Mouse (Mus musculus) MEL (cell line): ENCODE results near the gene Lpar5. TPM values are rescaled to one million over a fixed set of nuclear protein-coding genes. Genes with fewer than 3 reads are reported as not detected.

ENCODE experiments used
- DNase-seq: peaks from one replicate; pipeline ENCODE4 v3.0.0; 2011; ENCODE audit warnings: low read depth, low spot score
- H3K27ac ChIP-seq: 2 replicates; pipeline ENCODE4 v1.5.1; 2012; ENCODE audit warnings: low read depth, mild to moderate bottlenecking, control low read depth, low read length, moderate library complexity; ENCODE audit not compliant: control insufficient read depth
- H3K27me3 ChIP-seq, 2 experiments: fragments of 150-350 bp in 1 of 2; sonication (generic) in 1 of 2; 2 replicates each; pipeline ENCODE4 v1.6.1; 2012; ENCODE audit warnings: low read length in 2 of 2, mild to moderate bottlenecking in 2 of 2, improper control_type of control experiment in 1 of 2, moderate library complexity in 1 of 2; ENCODE audit not compliant: insufficient read depth in 2 of 2, control insufficient read depth in 1 of 2
- H3K36me3 ChIP-seq, 2 experiments: 2 replicates each; pipeline ENCODE4 v1.6.1; 2012 to 2014; ENCODE audit warnings: low read length in 2 of 2, improper control_type of control experiment in 1 of 2, inconsistent platforms in 1 of 2, mild to moderate bottlenecking in 1 of 2; ENCODE audit not compliant: insufficient read depth in 2 of 2, control insufficient read depth in 1 of 2
- H3K4me1 ChIP-seq, 2 experiments: fragments of 150-350 bp in 1 of 2; sonication (generic) in 1 of 2; 2 replicates each; pipeline ENCODE4 v1.6.1; 2012; ENCODE audit warnings: low read length in 2 of 2, improper control_type of control experiment in 1 of 2, mild to moderate bottlenecking in 1 of 2; ENCODE audit not compliant: insufficient read depth in 2 of 2, control insufficient read depth in 1 of 2
- H3K4me3 ChIP-seq, 2 experiments: fragments of 150-350 bp in 1 of 2; sonication (generic) in 1 of 2; 2 replicates each; pipeline ENCODE4 v1.5.1; 2012; ENCODE audit warnings: low read depth in 2 of 2, low read length in 2 of 2, mild to moderate bottlenecking in 2 of 2, moderate library complexity in 2 of 2, control low read depth in 1 of 2, improper control_type of control experiment in 1 of 2; ENCODE audit not compliant: control insufficient read depth in 1 of 2, insufficient read depth in 1 of 2
- H3K79me2 ChIP-seq: 2 replicates; pipeline ENCODE4 v1.6.1; 2012; ENCODE audit warnings: mild to moderate bottlenecking, low read length, moderate library complexity; ENCODE audit not compliant: control insufficient read depth, poor library complexity, insufficient read depth
- H3K9ac ChIP-seq: 2 replicates; pipeline ENCODE4 v1.6.1; 2012; ENCODE audit warnings: low read depth, mild to moderate bottlenecking, control low read depth, low read length, moderate library complexity; ENCODE audit not compliant: control insufficient read depth, poor library complexity, severe bottlenecking
- H3K9me3 ChIP-seq: fragments of 150-350 bp; sonication (generic); replicated peaks from 2 replicates; pipeline ENCODE4 v1.6.1; 2012; ENCODE audit warnings: mild to moderate bottlenecking, low read length, improper control_type of control experiment, moderate library complexity; ENCODE audit not compliant: insufficient read depth
- BHLHE40 ChIP-seq: IDR thresholded peaks from 2 replicates; pipeline ENCODE4 v1.6.1; 2012; ENCODE audit warnings: low read depth, mild to moderate bottlenecking, inconsistent platforms, low read length, improper control_type of control experiment, borderline replicate concordance
- CHD1 ChIP-seq: IDR thresholded peaks from 2 replicates; pipeline ENCODE4 v1.6.1; 2012; ENCODE audit warnings: low read depth, mild to moderate bottlenecking, inconsistent platforms, low read length, improper control_type of control experiment
- CHD2 ChIP-seq: IDR thresholded peaks from 2 replicates; pipeline ENCODE4 v1.6.1; 2011; ENCODE audit warnings: low read length, improper control_type of control experiment
- CTCF ChIP-seq, 3 experiments: IDR thresholded peaks in 2 of 3; conservative IDR thresholded peaks in 1 of 3; 2 replicates each; pipeline ENCODE4 v1.5.1; 2011 to 2012; ENCODE audit warnings: low read length in 3 of 3, low read depth in 2 of 3, mild to moderate bottlenecking in 2 of 3, improper control_type of control experiment in 1 of 3, inconsistent platforms in 1 of 3, mixed read lengths in 1 of 3, moderate library complexity in 1 of 3; ENCODE audit not compliant: control insufficient read depth in 1 of 3, insufficient read depth in 1 of 3, poor library complexity in 1 of 3, severe bottlenecking in 1 of 3
- E2F4 ChIP-seq: IDR thresholded peaks from 2 replicates; pipeline ENCODE4 v1.6.1; 2011; ENCODE audit warnings: low read depth, low read length, improper control_type of control experiment, borderline replicate concordance
- EP300 ChIP-seq, 2 experiments: IDR thresholded peaks; 2 replicates each; pipeline ENCODE4 v1.6.1; 2011; ENCODE audit warnings: improper control_type of control experiment in 2 of 2, low read length in 2 of 2, low read depth in 1 of 2, mild to moderate bottlenecking in 1 of 2
- ETS1 ChIP-seq: IDR thresholded peaks from 2 replicates; pipeline ENCODE4 v1.6.1; 2012; ENCODE audit warnings: low read depth, mild to moderate bottlenecking, inconsistent platforms, low read length, improper control_type of control experiment, moderate library complexity
- GABPA ChIP-seq: IDR thresholded peaks from 2 replicates; pipeline ENCODE4 v1.6.1; 2012; ENCODE audit warnings: low read depth, mild to moderate bottlenecking, inconsistent platforms, low read length, improper control_type of control experiment, moderate library complexity
- GATA1 ChIP-seq: IDR thresholded peaks from 2 replicates; pipeline ENCODE4 v1.6.1; 2011; ENCODE audit warnings: low read depth, low read length, improper control_type of control experiment
- HCFC1 ChIP-seq: IDR thresholded peaks from 2 replicates; pipeline ENCODE4 v1.6.1; 2012; ENCODE audit warnings: low read depth, mild to moderate bottlenecking, inconsistent platforms, low read length, improper control_type of control experiment, moderate library complexity
- JUND ChIP-seq: IDR thresholded peaks from 2 replicates; pipeline ENCODE4 v1.6.1; 2011; ENCODE audit warnings: low read depth, mild to moderate bottlenecking, improper control_type of control experiment, low read length
- KAT2A ChIP-seq: conservative IDR thresholded peaks from 2 replicates; pipeline ENCODE4 v1.6.1; 2012; ENCODE audit warnings: low read depth, low read length, improper control_type of control experiment, inconsistent platforms
- MAFK ChIP-seq: IDR thresholded peaks from 2 replicates; pipeline ENCODE4 v1.6.1; 2011; ENCODE audit warnings: low read depth, mild to moderate bottlenecking, low read length, improper control_type of control experiment, borderline replicate concordance
- MAX ChIP-seq: IDR thresholded peaks from 2 replicates; pipeline ENCODE4 v1.6.1; 2011; ENCODE audit warnings: low read length, improper control_type of control experiment
- MAZ ChIP-seq: IDR thresholded peaks from 2 replicates; pipeline ENCODE4 v1.6.1; 2012; ENCODE audit warnings: low read depth, mild to moderate bottlenecking, inconsistent platforms, low read length, improper control_type of control experiment
- MEF2A ChIP-seq: IDR thresholded peaks from 2 replicates; pipeline ENCODE4 v1.6.1; 2014; ENCODE audit warnings: low read depth, mild to moderate bottlenecking, inconsistent platforms, low read length, improper control_type of control experiment; ENCODE audit not compliant: poor library complexity, insufficient replicate concordance, severe bottlenecking; ENCODE audit errors: extremely low read depth
- MXI1 ChIP-seq: IDR thresholded peaks from 2 replicates; pipeline ENCODE4 v1.6.1; 2011; ENCODE audit warnings: mild to moderate bottlenecking, low read depth, low read length, improper control_type of control experiment
- MYB ChIP-seq: IDR thresholded peaks from 2 replicates; pipeline ENCODE4 v1.6.1; 2011; ENCODE audit warnings: mild to moderate bottlenecking, low read depth, low read length, improper control_type of control experiment
- NELFE ChIP-seq: IDR thresholded peaks from 2 replicates; pipeline ENCODE4 v1.6.1; 2011; ENCODE audit warnings: low read depth, low read length, improper control_type of control experiment
- POLR2A ChIP-seq, 2 experiments: IDR thresholded peaks; 2 replicates each; pipeline ENCODE4 v1.6.1; 2011 to 2012; ENCODE audit warnings: low read length in 2 of 2, mild to moderate bottlenecking in 2 of 2, control low read depth in 1 of 2, improper control_type of control experiment in 1 of 2, low read depth in 1 of 2, moderate library complexity in 1 of 2; ENCODE audit not compliant: control insufficient read depth in 1 of 2, insufficient read depth in 1 of 2, poor library complexity in 1 of 2
- POLR2AphosphoS2 ChIP-seq: IDR thresholded peaks from 2 replicates; pipeline ENCODE4 v1.6.1; 2011; ENCODE audit warnings: low read length, improper control_type of control experiment
- POLR2AphosphoS5 ChIP-seq: IDR thresholded peaks from 2 replicates; pipeline ENCODE4 v1.6.1; 2012; ENCODE audit warnings: low read depth, borderline replicate concordance, mild to moderate bottlenecking, inconsistent platforms, low read length, moderate library complexity, mixed read lengths
- RAD21 ChIP-seq: IDR thresholded peaks from 2 replicates; pipeline ENCODE4 v1.6.1; 2011; ENCODE audit warnings: mild to moderate bottlenecking, low read depth, low read length, improper control_type of control experiment
- RCOR1 ChIP-seq: IDR thresholded peaks from 2 replicates; pipeline ENCODE4 v1.6.1; 2012; ENCODE audit warnings: low read depth, mild to moderate bottlenecking, inconsistent platforms, low read length, improper control_type of control experiment
- SIN3A ChIP-seq: IDR thresholded peaks from 2 replicates; pipeline ENCODE4 v1.6.1; 2012; ENCODE audit warnings: low read length, improper control_type of control experiment, inconsistent platforms
- SMC3 ChIP-seq: IDR thresholded peaks from 2 replicates; pipeline ENCODE4 v1.6.1; 2011; ENCODE audit warnings: low read depth, low read length, improper control_type of control experiment
- TAL1 ChIP-seq: IDR thresholded peaks from 2 replicates; pipeline ENCODE4 v1.6.1; 2012; ENCODE audit warnings: mild to moderate bottlenecking, inconsistent platforms, low read length, moderate library complexity, mixed read lengths
- TBP ChIP-seq: IDR thresholded peaks from 2 replicates; pipeline ENCODE4 v1.8.0; 2011; ENCODE audit warnings: low read depth, low read length, improper control_type of control experiment
- TCF12 ChIP-seq: IDR thresholded peaks from 2 replicates; pipeline ENCODE4 v1.6.1; 2014; ENCODE audit warnings: low read depth, mild to moderate bottlenecking, inconsistent platforms, low read length, improper control_type of control experiment, moderate library complexity
- UBTF ChIP-seq: IDR thresholded peaks from 2 replicates; pipeline ENCODE4 v1.6.1; 2012; ENCODE audit warnings: low read depth, mild to moderate bottlenecking, inconsistent platforms, low read length, improper control_type of control experiment, moderate library complexity, borderline replicate concordance; ENCODE audit not compliant: insufficient read depth
- USF1 ChIP-seq: IDR thresholded peaks from 2 replicates; pipeline ENCODE4 v1.6.1; 2014; ENCODE audit warnings: low read depth, mild to moderate bottlenecking, inconsistent platforms, low read length, improper control_type of control experiment, moderate library complexity
- USF2 ChIP-seq, 2 experiments: IDR thresholded peaks; 2 replicates each; pipeline ENCODE4 v1.6.1; 2011 to 2012; ENCODE audit warnings: improper control_type of control experiment in 2 of 2, low read length in 2 of 2, borderline replicate concordance in 1 of 2, inconsistent platforms in 1 of 2, low read depth in 1 of 2, mild to moderate bottlenecking in 1 of 2; ENCODE audit not compliant: insufficient read depth in 1 of 2
- ZC3H11A ChIP-seq: IDR thresholded peaks from 2 replicates; pipeline ENCODE4 v1.6.1; 2012; ENCODE audit warnings: low read depth, mild to moderate bottlenecking, inconsistent platforms, low read length, improper control_type of control experiment
- ZKSCAN1 ChIP-seq: IDR thresholded peaks from 2 replicates; pipeline ENCODE4 v1.6.1; 2012; ENCODE audit warnings: low read depth, mild to moderate bottlenecking, inconsistent platforms, low read length, improper control_type of control experiment, moderate library complexity
- ZMIZ1 ChIP-seq: IDR thresholded peaks from 2 replicates; pipeline ENCODE4 v1.6.1; 2012; ENCODE audit warnings: low read depth, mild to moderate bottlenecking, inconsistent platforms, low read length, improper control_type of control experiment, moderate library complexity
- ZNF384 ChIP-seq: IDR thresholded peaks from 2 replicates; pipeline ENCODE4 v1.6.1; 2012; ENCODE audit warnings: low read depth, mild to moderate bottlenecking, inconsistent platforms, low read length, improper control_type of control experiment
- polyA plus RNA-seq, 2 experiments: library from polyadenylated mRNA; stranded (reverse) in 1 of 2; unstranded in 1 of 2; fragments of >175 nt in 1 of 2; fragments of >200 nt in 1 of 2; gene quantifications; 2 replicates each; pipeline versions ENCODE4 v1.2.1 to v1.2.4; 2012; ENCODE audit warnings: low replicate concordance in 2 of 2, low read depth in 1 of 2; ENCODE audit not compliant: insufficient read length in 2 of 2, insufficient read depth in 1 of 2, missing spikeins in 1 of 2
- total RNA-seq: library from RNA; depleted of rRNA; stranded (reverse); fragments of 300-350 nt; gene quantifications from 2 replicates; pipeline ENCODE4 v1.2.3, GENCODE M21; 2012

The Lpar5 gene
- total and polyA plus RNA-seq, 3 experiments, result 2.8 to 16.2 TPM; not detected in 1

DNA sequence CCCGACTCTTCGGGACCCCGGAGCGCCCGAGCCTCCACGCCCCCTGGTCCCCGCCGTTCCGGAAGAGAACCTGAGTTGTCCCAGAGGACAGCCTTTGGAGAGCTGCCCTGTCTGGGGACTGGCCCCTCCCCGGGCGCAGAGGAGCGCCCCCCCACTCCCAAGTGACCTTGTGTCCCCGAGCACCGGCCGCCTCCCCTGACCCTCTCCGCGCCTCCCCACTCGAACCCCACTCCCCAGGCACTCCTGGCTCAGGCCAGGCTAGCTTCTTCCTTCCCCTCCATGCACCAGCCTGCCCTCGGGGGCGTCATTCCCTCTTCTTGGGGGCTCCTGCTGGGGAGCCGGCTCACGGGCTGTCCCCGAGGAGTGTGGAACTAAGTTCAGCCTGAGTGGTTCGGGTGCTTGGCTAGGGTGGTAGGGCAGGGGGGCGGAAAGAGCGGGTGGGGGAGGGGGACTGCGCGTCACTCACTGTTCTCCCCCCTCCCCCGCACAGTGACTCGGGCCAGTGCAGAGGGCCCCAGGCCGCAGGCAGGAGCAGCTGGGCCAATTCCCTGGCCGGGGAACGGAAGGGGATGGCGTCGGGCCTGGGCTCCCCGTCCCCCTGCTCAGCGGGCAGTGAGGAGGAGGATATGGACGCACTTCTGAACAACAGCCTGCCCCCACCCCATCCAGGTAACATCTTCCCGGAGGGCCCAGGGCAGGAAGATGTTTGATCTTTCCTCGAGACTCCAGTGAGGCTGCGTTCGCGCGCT lies 29.1 kb downstream of the Lpar5 start:
- Histone ChIP-seq H3K36me3 (peaks cover 15 to 24% of the 10 kb centered on the region in 2 experiments), H3K27me3 (no peaks in the 10 kb centered on the region), H3K4me1 (peaks cover 9 to 27% of the 10 kb centered on the region in 2 experiments), H3K9ac (peak overlapping the region; percentile 98), H3K79me2 (peaks cover 37% of the 10 kb centered on the region), H3K27ac (peak overlapping the region; percentile 59), H3K4me3 (peak overlapping the region; percentile 84 to 90), H3K9me3 (no peaks in the 10 kb centered on the region)
- peak; percentile 54 for DNase-seq
- no peak for TF ChIP-seq BHLHE40
- TF ChIP-seq EP300 (IDR thresholded peaks at IDR 0.05; ENCODE audit: low read depth in 1 of 2, low read length in 2 of 2), result no peak
- no peak for TF ChIP-seq MAFK
- peak; percentile 12; the same call in 1 of the 2 replicates for TF ChIP-seq MAZ
- TF ChIP-seq POLR2AphosphoS5, result no peak
- TF ChIP-seq RCOR1, result no peak
- no peak for TF ChIP-seq USF2 (IDR thresholded peaks at IDR 0.05; ENCODE audit: borderline replicate concordance in 1 of 2, insufficient read depth in 1 of 2, low read depth in 1 of 2, low read length in 2 of 2)
- no peak for TF ChIP-seq MAX
- no peak for TF ChIP-seq POLR2AphosphoS2
- no peak for TF ChIP-seq NELFE
- no peak for TF ChIP-seq MEF2A
- 0 out of 2 replicates have a peak, but pooled peaks have one; percentile 17 for TF ChIP-seq HCFC1
- TF ChIP-seq ZNF384, result no peak
- 0 out of 2 replicates have a peak, but pooled peaks have one; percentile 21 for TF ChIP-seq CHD1
- TF ChIP-seq TCF12, result no peak
- no peak for TF ChIP-seq GATA1
- TF ChIP-seq POLR2A (IDR thresholded peaks at IDR 0.05; ENCODE audit: control insufficient read depth in 1 of 2, insufficient read depth in 1 of 2, low read depth in 1 of 2, low read length in 2 of 2, poor library complexity in 1 of 2), result peak; percentile 26 to 29; a peak in 1 of 4 replicates
- peak; percentile 25; the same call in 1 of the 2 replicates for TF ChIP-seq ETS1
- TF ChIP-seq ZKSCAN1, result no peak
- TF ChIP-seq UBTF, result no peak; the same call in 1 of the 2 replicates
- no peak for TF ChIP-seq KAT2A
- no peak for TF ChIP-seq MYB
- TF ChIP-seq ZMIZ1, result no peak
- TF ChIP-seq ZC3H11A, result no peak
- TF ChIP-seq SMC3, result no peak
- TF ChIP-seq RAD21, result no peak
- TF ChIP-seq TBP, result no peak
- no peak for TF ChIP-seq CHD2
- no peak for TF ChIP-seq USF1
- TF ChIP-seq CTCF (IDR thresholded peaks at IDR 0.05 in 2 of 3, conservative IDR thresholded peaks at IDR 0.05 in 1 of 3; ENCODE audit: control insufficient read depth in 1 of 3, insufficient read depth in 1 of 3, low read depth in 2 of 3, low read length in 3 of 3, poor library complexity in 1 of 3, severe bottlenecking in 1 of 3), result no peak
- TF ChIP-seq SIN3A, result no peak; the same call in 1 of the 2 replicates
- TF ChIP-seq TAL1, result no peak
- no peak for TF ChIP-seq GABPA
- TF ChIP-seq JUND, result no peak
- peak; percentile 53 for TF ChIP-seq MXI1
- no peak for TF ChIP-seq E2F4
